Mouse (Mus musculus) adrenal gland, adult (tissue): ENCODE data around the gene Washc2.

ENCODE experiments used
- DNase-seq, 2 experiments: peaks; one replicate each; pipeline ENCODE4 v3.0.0; 2022 to 2023; ENCODE audit warnings: low spot score in 1 of 2; ENCODE audit not compliant: inconsistent age in 2 of 2

Gene Washc2

DNA sequence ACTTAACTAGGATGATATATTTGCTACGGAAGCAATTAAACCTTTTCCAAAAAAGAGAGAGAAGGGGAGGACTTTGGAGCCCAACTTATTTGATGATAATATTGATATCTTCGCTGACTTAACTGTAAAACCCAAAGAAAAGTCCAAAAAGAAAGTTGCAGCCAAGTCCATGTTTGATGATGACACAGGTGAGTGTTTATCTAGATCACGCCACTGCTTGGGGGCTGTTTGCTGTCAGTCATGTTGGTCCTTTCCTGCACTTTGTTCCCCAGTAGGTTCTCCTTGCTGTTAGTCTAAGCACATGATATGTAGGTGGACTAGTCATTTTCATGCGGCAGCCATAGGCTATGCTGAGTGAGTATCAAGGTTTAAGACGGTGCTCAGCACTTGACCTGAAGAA, 52.6 kb downstream of the Washc2 start:
- DNase-seq: no peak

- DNase-seq: no peak
These were observed 55.0 kb downstream of the Washc2 start for GRCm38 (mm10) chr6:116262824-116263223.

GRCm38 (mm10) chr6:116264018-116264651, 56.3 kb downstream of the Washc2 start, which contains the start of gene Zfand4:
Gene Zfand4, plus strand, starts transcription at chr6:116264222.
- DNase-seq: peak; percentile 92 to 96

GRCm38 (mm10) chr6:116264836-116265235, 57.0 kb downstream of the Washc2 start:
- no peak for DNase-seq

- no peak for DNase-seq
These were observed 57.8 kb downstream of the Washc2 start for GRCm38 (mm10) chr6:116265603-116266002.

GRCm38 (mm10) chr6:116266273-116267109, 58.7 kb downstream of the Washc2 start:
- no peak for DNase-seq

- no peak for DNase-seq
These were observed 59.2 kb downstream of the Washc2 start for GRCm38 (mm10) chr6:116267110-116267423.

- DNase-seq: no peak
These were observed 67.9 kb downstream of the Washc2 start for GRCm38 (mm10) chr6:116275695-116276094.

- no peak for DNase-seq
These were observed 71.0 kb downstream of the Washc2 start for GRCm38 (mm10) chr6:116278679-116279317.

GRCm38 (mm10) chr6:116281014-116281413, 73.2 kb downstream of the Washc2 start:
- no peak for DNase-seq

DNA sequence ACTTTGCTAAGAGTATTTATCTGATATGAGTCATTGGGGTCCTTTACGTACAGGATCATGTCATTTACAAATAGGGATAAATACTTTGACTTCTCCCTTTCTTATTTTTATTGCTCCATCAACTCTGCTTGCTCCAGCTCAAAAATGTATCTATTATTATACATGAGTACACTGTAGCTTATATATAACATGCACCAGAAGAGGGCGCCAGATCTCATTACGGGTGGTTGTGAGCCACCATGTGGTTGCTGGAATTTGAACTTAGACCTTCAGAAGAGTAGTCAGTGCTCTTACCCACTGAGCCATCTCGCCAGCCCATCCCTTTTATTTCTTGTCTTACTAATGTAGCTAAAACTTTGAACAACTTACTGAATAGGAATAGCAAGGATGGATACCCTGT, 74.7 kb downstream of the Washc2 start:
- DNase-seq: peak in 1 of 2 experiments; percentile 42

GRCm38 (mm10) chr6:116283280-116283679, 75.4 kb downstream of the Washc2 start:
- DNase-seq: no peak

DNA sequence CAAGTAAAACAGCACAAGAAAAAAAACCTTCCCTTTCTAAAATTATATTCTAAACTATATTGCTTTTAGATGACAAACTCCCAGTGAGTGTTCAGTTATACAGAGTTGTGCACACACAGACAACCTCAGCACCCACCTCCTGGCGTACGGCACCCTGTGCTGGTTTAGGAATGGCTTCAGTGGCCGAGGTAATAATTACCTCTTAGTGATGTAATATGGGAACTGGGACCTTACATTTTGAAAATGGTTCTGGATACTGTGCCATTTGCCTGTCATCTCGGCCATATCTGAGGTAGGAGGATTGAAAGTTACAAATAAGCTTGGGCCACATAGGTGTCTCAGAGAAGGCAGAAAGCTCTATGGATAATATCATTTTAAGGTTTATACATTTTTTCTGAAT, 78.5 kb downstream of the Washc2 start:
- no peak for DNase-seq

- no peak for DNase-seq
These were observed 79.2 kb downstream of the Washc2 start for GRCm38 (mm10) chr6:116286870-116287575.

- DNase-seq: no peak
These were observed 103.6 kb downstream of the Washc2 start for GRCm38 (mm10) chr6:116311411-116311810.
